In genomic region chr9:45103211-45103979, GRCm38 (mm10) we compare ENCODE assay signal across 25 mouse cellular contexts. TPM values are rescaled to one million over a fixed set of nuclear protein-coding genes. Genes with fewer than 3 reads are reported as not detected.
DNase-seq lines count a peak whose midpoint lies in the region; ATAC-seq and TF ChIP-seq lines count a peak whose summit lies in the region.
"Had no signal": no experiment of that assay in that cellular context is flagged by ENCODE, and none has a peak within 500 bp of the region (broad histone marks: within the 10 kb centered on the region; RNA-seq: fewer than 3 reads in every experiment).

No protein-coding gene starts in this region.

- no peak overlapping the region for H3K4me2 ChIP-seq in liver, embryonic 12.5 days
- H3K4me2 ChIP-seq in stomach, postnatal 0 days (replicated peaks; ENCODE audit: low read depth): no peak overlapping the region
- H3K4me2 ChIP-seq: hindbrain, embryonic 12.5 days; liver, embryonic 15.5 days; lung, embryonic 15.5 days had no signal

- no peaks in the 10 kb centered on the region for H3K36me3 ChIP-seq in liver, adult 2 months (ENCODE audit: control insufficient read depth, insufficient read depth, low read length)
- H3K36me3 ChIP-seq in liver, embryonic 12.5 days: no peaks in the 10 kb centered on the region
- H3K36me3 ChIP-seq in limb, embryonic 10.5 days: no peaks in the 10 kb centered on the region
- H3K36me3 ChIP-seq in stomach, postnatal 0 days (ENCODE audit: control insufficient read depth, insufficient read depth, low read length): no peaks in the 10 kb centered on the region
- H3K36me3 ChIP-seq: hindbrain, embryonic 12.5 days; liver, embryonic 15.5 days; lung, embryonic 15.5 days had no signal

- H3K9ac ChIP-seq in liver, adult 2 months (ENCODE audit: low read depth, low read length): no peak overlapping the region
- H3K9ac ChIP-seq in liver, embryonic 12.5 days: no peak overlapping the region
- no peak overlapping the region for H3K9ac ChIP-seq in stomach, postnatal 0 days (ENCODE audit: low read length)
- H3K9ac ChIP-seq: hindbrain, embryonic 12.5 days; liver, embryonic 15.5 days; lung, embryonic 15.5 days had no signal

- no peak overlapping the region for H3K4me3 ChIP-seq in liver, adult 2 months (ENCODE audit: insufficient read depth, low read depth, low read length)
- no peak overlapping the region for H3K4me3 ChIP-seq in liver, embryonic 12.5 days
- peak overlapping the region; percentile 18; the same call in 1 of the 2 replicates for H3K4me3 ChIP-seq in limb, embryonic 10.5 days
- no peak overlapping the region for H3K4me3 ChIP-seq in stomach, postnatal 0 days (ENCODE audit: low read depth, low read length)
- H3K4me3 ChIP-seq: heart, adult 2 months; hindbrain, embryonic 12.5 days; liver, embryonic 15.5 days; lung, embryonic 15.5 days; myocyte had no signal

- TF ChIP-seq CTCF in liver, adult 2 months (IDR thresholded peaks at IDR 0.05; ENCODE audit: low read depth, low read length): no peak
- no peak for TF ChIP-seq CTCF in stomach, postnatal 0 days (IDR thresholded peaks at IDR 0.05; ENCODE audit: low read depth)

- DNase-seq in embryo, embryonic 11 days: peak; percentile 28
- no peak for DNase-seq in embryo, embryonic 10 days (ENCODE audit: low spot score)
- no peak for DNase-seq in liver, adult 2 months (ENCODE audit: extremely low read depth, low read depth, low spot score)
- peak; percentile 58 for DNase-seq in limb, embryonic 10.5 days (ENCODE audit: low spot score)
- peak; percentile 40 for DNase-seq in stomach, postnatal 0 days (ENCODE audit: low spot score)
- DNase-seq in gastrocnemius, postnatal 25 days: no peak
- no peak for DNase-seq in frontal cortex, postnatal 36 days (ENCODE audit: low spot score in 2 of 2)
- DNase-seq: cerebellum, adult 18-20 months; cerebellum, postnatal 14 days; gastrocnemius, postnatal 14 days; heart, adult 2 months; heart, postnatal 14 days; kidney, postnatal 4 days; thymus, postnatal 14 days had no signal

- WGBS in liver, adult 2 months: 71% methylated on average over 11 of the region's 11 CpGs
- 40% methylated on average over 11 of the region's 11 CpGs for WGBS in liver, embryonic 12.5 days (ENCODE audit: insufficient replicate concordance)
- WGBS in limb, embryonic 10.5 days: 22% methylated on average over 11 of the region's 11 CpGs
- WGBS in stomach, postnatal 0 days: 51% methylated on average over 11 of the region's 11 CpGs

- peaks cover 8% of the 10 kb centered on the region for H3K4me1 ChIP-seq in liver, adult 2 months (ENCODE audit: control insufficient read depth, insufficient read depth, low read length)
- no peaks in the 10 kb centered on the region for H3K4me1 ChIP-seq in liver, embryonic 12.5 days
- H3K4me1 ChIP-seq in limb, embryonic 10.5 days: peaks cover 36% of the 10 kb centered on the region
- H3K4me1 ChIP-seq in stomach, postnatal 0 days (replicated peaks; ENCODE audit: control insufficient read depth, insufficient read depth): no peaks in the 10 kb centered on the region
- H3K4me1 ChIP-seq: hindbrain, embryonic 12.5 days; lung, embryonic 15.5 days had no signal

- peak overlapping the region; percentile 13; the same call in 1 of the 2 replicates for H3K27ac ChIP-seq in liver, adult 2 months (replicated peaks; ENCODE audit: insufficient read depth, low read depth, low read length)
- H3K27ac ChIP-seq in liver, embryonic 12.5 days: no peak overlapping the region
- H3K27ac ChIP-seq in limb, embryonic 10.5 days: peak overlapping the region; percentile 86
- 0 out of 2 replicates have a peak overlapping the region, but pooled peaks have one; percentile 6 for H3K27ac ChIP-seq in stomach, postnatal 0 days (replicated peaks)
- H3K27ac ChIP-seq: heart, adult 2 months; hindbrain, embryonic 12.5 days; liver, embryonic 15.5 days; lung, embryonic 15.5 days; macrophage had no signal

- no peaks in the 10 kb centered on the region for H3K9me3 ChIP-seq in liver, embryonic 12.5 days (replicated peaks)
- no peaks in the 10 kb centered on the region for H3K9me3 ChIP-seq in limb, embryonic 10.5 days (replicated peaks)
- no peaks in the 10 kb centered on the region for H3K9me3 ChIP-seq in stomach, postnatal 0 days (ENCODE audit: control insufficient read depth, low read length)
- H3K9me3 ChIP-seq: hindbrain, embryonic 12.5 days; liver, embryonic 15.5 days; lung, embryonic 15.5 days had no signal

- no peaks in the 10 kb centered on the region for H3K27me3 ChIP-seq in liver, adult 2 months (ENCODE audit: control insufficient read depth, insufficient read depth, low read length)
- H3K27me3 ChIP-seq in liver, embryonic 12.5 days (replicated peaks): peaks cover 6% of the 10 kb centered on the region; the same call in 1 of the 2 replicates
- H3K27me3 ChIP-seq in limb, embryonic 10.5 days (ENCODE audit: low read depth, poor library complexity, severe bottlenecking): no peaks in the 10 kb centered on the region
- no peaks in the 10 kb centered on the region for H3K27me3 ChIP-seq in stomach, postnatal 0 days (ENCODE audit: control insufficient read depth, insufficient read depth, low read length)
- H3K27me3 ChIP-seq: hindbrain, embryonic 12.5 days; liver, embryonic 15.5 days; lung, embryonic 15.5 days had no signal

- TF ChIP-seq EP300 in stomach, postnatal 0 days (optimal IDR thresholded peaks at IDR 0.05): no peak

- no peaks in the 10 kb centered on the region for H3K79me2 ChIP-seq in liver, adult 2 months (ENCODE audit: control insufficient read depth, insufficient read depth, low read length)

- TF ChIP-seq POLR2A in liver, adult 2 months (IDR thresholded peaks at IDR 0.05; ENCODE audit: extremely low read depth, insufficient read depth, low read length): no peak

- ATAC-seq in liver, embryonic 12.5 days: no peak
- peak; percentile 86 for ATAC-seq in stomach, postnatal 0 days (ENCODE audit: low FRiP score, low TSS enrichment)
- ATAC-seq: CD4-positive, CD25-positive, alpha-beta regulatory T cell, adult 4 months; forebrain, embryonic 16.5 days; inflammation-experienced regulatory T-cells, adult 6 months; midbrain, embryonic 16.5 days had no signal

RNA-seq across cellular contexts. Expression of gene Scn2b, which starts 14.2 kb away (rescaled TPM):
- total RNA-seq in liver, adult 2 months (2014; rRNA removed): not detected in 2 replicates
- polyA plus RNA-seq in liver, adult 2 months (2012; rRNA removed): not detected in 2 replicates
- polyA plus RNA-seq in liver, embryonic 12.5 days (2016; fragmentation: Nextera tagmentation; extraction: Ambion mirVana): 0.70 and 0.90 TPM in 2 replicates
- polyA plus RNA-seq in limb, embryonic 10.5 days (2016; fragmentation: Nextera tagmentation; extraction: Ambion mirVana): 12.0 and 14.1 TPM in 2 replicates
- polyA plus RNA-seq in stomach, postnatal 0 days (2015; fragmentation: Nextera tagmentation; extraction: Ambion mirVana): 0.84 and 0.94 TPM in 2 replicates
- 1 to 10 TPM; 1.7 to 1.9 TPM for total RNA-seq in gastrocnemius, postnatal 25 days (2021)
- polyA plus RNA-seq: myocyte had no signal

RNA-seq across cellular contexts. Expression of gene Jaml, which starts 24.4 kb away (rescaled TPM):
- 1.3 and 1.8 TPM in 2 replicates for total RNA-seq in liver, adult 2 months (2014; rRNA removed)
- polyA plus RNA-seq in liver, adult 2 months (2012; rRNA removed): 0.05 and 0.11 TPM in 2 replicates
- 0.12 TPM in 1 of 2 replicates, not detected in the other for polyA plus RNA-seq in liver, embryonic 12.5 days (2016; fragmentation: Nextera tagmentation; extraction: Ambion mirVana)
- polyA plus RNA-seq in limb, embryonic 10.5 days (2016; fragmentation: Nextera tagmentation; extraction: Ambion mirVana): 6.3 and 12.2 TPM in 2 replicates
- 3.4 and 3.5 TPM in 2 replicates for polyA plus RNA-seq in stomach, postnatal 0 days (2015; fragmentation: Nextera tagmentation; extraction: Ambion mirVana)
- total RNA-seq in gastrocnemius, postnatal 25 days (2021): under 1 TPM; 0.28 to 0.86 TPM
- polyA plus RNA-seq: hindbrain, embryonic 12.5 days; myocyte; neural tube, embryonic 14.5 days had no signal

RNA-seq across cellular contexts. Expression of gene Scn4b, which starts 34.8 kb away (rescaled TPM):
- total RNA-seq in liver, adult 2 months (2014; rRNA removed): 0.07 and 0.28 TPM in 2 replicates
- 0.02 and 0.07 TPM in 2 replicates for polyA plus RNA-seq in liver, adult 2 months (2012; rRNA removed)
- 0.25 and 0.33 TPM in 2 replicates for polyA plus RNA-seq in liver, embryonic 12.5 days (2016; fragmentation: Nextera tagmentation; extraction: Ambion mirVana)
- polyA plus RNA-seq in limb, embryonic 10.5 days (2016; fragmentation: Nextera tagmentation; extraction: Ambion mirVana): 2.0 and 4.1 TPM in 2 replicates
- polyA plus RNA-seq in stomach, postnatal 0 days (2015; fragmentation: Nextera tagmentation; extraction: Ambion mirVana): 0.11 TPM in 2 replicates
- 100 to 1,000 TPM; 202 to 205 TPM for total RNA-seq in gastrocnemius, postnatal 25 days (2021)
- polyA plus RNA-seq: inflammation-experienced regulatory T-cells, adult 6 months; macrophage; myocyte had no signal

RNA-seq across cellular contexts. Expression of gene Mpzl3, which starts 48.4 kb away (rescaled TPM):
- 6.8 and 8.5 TPM in 2 replicates for total RNA-seq in liver, adult 2 months (2014; rRNA removed)
- 3.0 and 3.4 TPM in 2 replicates for polyA plus RNA-seq in liver, adult 2 months (2012; rRNA removed)
- 0.63 and 1.1 TPM in 2 replicates for polyA plus RNA-seq in liver, embryonic 12.5 days (2016; fragmentation: Nextera tagmentation; extraction: Ambion mirVana)
- 4.2 and 4.6 TPM in 2 replicates for polyA plus RNA-seq in limb, embryonic 10.5 days (2016; fragmentation: Nextera tagmentation; extraction: Ambion mirVana)
- polyA plus RNA-seq in stomach, postnatal 0 days (2015; fragmentation: Nextera tagmentation; extraction: Ambion mirVana): 30.8 and 31.6 TPM in 2 replicates
- total RNA-seq in gastrocnemius, postnatal 25 days (2021): 1 to 10 TPM; 1.2 to 1.5 TPM

Comparison
In these comparisons a context has a peak if more than half of its experiments do, and no peak if none do; other contexts are left out.
1. DNase-seq: peak in embryo, embryonic 11 days (single experiment), limb, embryonic 10.5 days (single experiment) and stomach, postnatal 0 days (single experiment); none in embryo, embryonic 10 days (single experiment), liver, adult 2 months (single experiment), gastrocnemius, postnatal 25 days (single experiment) and frontal cortex, postnatal 36 days (0 of 2).